Comparison of ENCODE assay signal across 8 mouse cellular contexts in the genomic region with DNA sequence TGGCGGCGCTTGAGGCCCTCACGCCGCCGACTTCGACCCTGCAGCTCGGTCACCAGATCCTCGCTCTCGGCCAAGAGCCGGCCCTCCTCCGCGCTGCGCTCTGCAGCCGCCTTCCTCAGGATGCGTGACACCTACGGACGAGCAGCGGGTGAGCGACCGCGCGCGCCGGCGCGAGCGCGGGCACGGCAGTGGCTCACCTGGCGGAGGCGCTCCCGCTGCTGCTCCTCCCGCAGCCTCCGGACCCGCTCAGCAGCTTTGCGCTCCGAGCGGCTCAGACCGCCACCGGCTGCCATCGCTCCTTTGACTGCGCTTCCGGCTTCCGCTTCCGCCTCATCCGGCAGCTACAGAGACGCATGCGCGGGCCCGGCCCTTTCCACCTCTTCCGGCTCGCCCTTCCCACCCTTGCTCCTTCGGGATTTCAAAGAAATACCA. TPM values are rescaled to one million over a fixed set of nuclear protein-coding genes. Genes with fewer than 3 reads are reported as not detected.
DNase-seq lines count a peak whose midpoint lies in the region; ATAC-seq and TF ChIP-seq lines count a peak whose summit lies in the region.

No protein-coding gene starts in this region.

- peak; percentile 92 for DNase-seq in MEL (ENCODE audit: low read depth, low spot score)
- DNase-seq in cerebellum, adult 18-20 months, result peak; percentile 87 to 90
- DNase-seq in heart, postnatal 36 days, result peak; percentile 83 to 88
- DNase-seq in layer of hippocampus, adult 8-10 months (ENCODE audit: low spot score in 2 of 2), result peak; percentile 69 to 84
- DNase-seq in ovary, postnatal 36 days (ENCODE audit: low spot score), result peak; percentile 86
- peak; percentile 92 for DNase-seq in thymus, postnatal 14 days

- WGBS in forebrain, embryonic 16.5 days, result under 1% methylated on average over 53 of the region's 53 CpGs
- under 1% methylated on average over 53 of the region's 53 CpGs for WGBS in lung, embryonic 15.5 days

- TF ChIP-seq POLR2A in MEL (IDR thresholded peaks at IDR 0.05; ENCODE audit: control insufficient read depth in 1 of 2, insufficient read depth in 1 of 2, low read depth in 1 of 2, low read length in 2 of 2, poor library complexity in 1 of 2), result peak; percentile 76 to 87

- peaks cover 3 to 12% of the 10 kb centered on the region in 2 experiments for H3K36me3 ChIP-seq in MEL (ENCODE audit: control insufficient read depth in 1 of 2, insufficient read depth in 2 of 2, low read length in 2 of 2)
- peaks cover 19% of the 10 kb centered on the region; the same call in 1 of the 2 replicates for H3K36me3 ChIP-seq in forebrain, embryonic 16.5 days (ENCODE audit: control insufficient read depth, insufficient read depth)
- peaks cover 44% of the 10 kb centered on the region for H3K36me3 ChIP-seq in lung, embryonic 15.5 days

- TF ChIP-seq EP300 in MEL (IDR thresholded peaks at IDR 0.05; ENCODE audit: low read depth in 1 of 2, low read length in 2 of 2), result no peak

- H3K9me3 ChIP-seq in MEL (replicated peaks; ENCODE audit: insufficient read depth, low read length), result no peaks in the 10 kb centered on the region
- H3K9me3 ChIP-seq in forebrain, embryonic 16.5 days (ENCODE audit: control insufficient read depth, low read length), result no peaks in the 10 kb centered on the region
- no peaks in the 10 kb centered on the region for H3K9me3 ChIP-seq in lung, embryonic 15.5 days

- peak overlapping the region; percentile 92 for H3K9ac ChIP-seq in MEL (ENCODE audit: control insufficient read depth, low read depth, low read length, poor library complexity, severe bottlenecking)
- peak overlapping the region; percentile 62 for H3K9ac ChIP-seq in forebrain, embryonic 16.5 days (replicated peaks; ENCODE audit: low read depth, low read length)
- H3K9ac ChIP-seq in lung, embryonic 15.5 days, result peak overlapping the region; percentile 70

- H3K4me3 ChIP-seq in MEL (ENCODE audit: control insufficient read depth in 1 of 2, insufficient read depth in 1 of 2, low read depth in 2 of 2, low read length in 2 of 2), result peak overlapping the region; percentile 82 to 93
- peak overlapping the region; percentile 79 for H3K4me3 ChIP-seq in forebrain, embryonic 16.5 days (replicated peaks; ENCODE audit: low read length)
- H3K4me3 ChIP-seq in lung, embryonic 15.5 days, result peak overlapping the region; percentile 75

- intact Hi-C loops in heart, postnatal 36 days (cut with DNase I), result loop anchor here (1.0 to 5.0 kb wide), 2 partner anchors 48 to 88 kb away; partner anchors contain the start of gene Aspscr1

- peak overlapping the region; percentile 54 for H3K27ac ChIP-seq in MEL (ENCODE audit: control insufficient read depth, low read depth, low read length)
- H3K27ac ChIP-seq in forebrain, embryonic 16.5 days (ENCODE audit: low read length), result peak overlapping the region; percentile 76
- peak overlapping the region; percentile 77 for H3K27ac ChIP-seq in lung, embryonic 15.5 days

- H3K4me1 ChIP-seq in MEL (ENCODE audit: control insufficient read depth in 1 of 2, insufficient read depth in 2 of 2, low read length in 2 of 2), result peaks cover 0 to 13% of the 10 kb centered on the region in 2 experiments; a peak in 3 of 4 replicates
- peaks cover 17% of the 10 kb centered on the region for H3K4me1 ChIP-seq in forebrain, embryonic 16.5 days (replicated peaks; ENCODE audit: control insufficient read depth, insufficient read depth, low read length)
- peaks cover 22% of the 10 kb centered on the region for H3K4me1 ChIP-seq in lung, embryonic 15.5 days

- ATAC-seq in forebrain, embryonic 16.5 days, result peak; percentile 92
- ATAC-seq in lung, embryonic 15.5 days (ENCODE audit: borderline replicate concordance, extremely low read depth, low FRiP score, low TSS enrichment), result peak; percentile 79; the same call in 1 of the 2 replicates

- TF ChIP-seq RAD21 in MEL (IDR thresholded peaks at IDR 0.05; ENCODE audit: low read depth, low read length), result no peak

- H3K79me2 ChIP-seq in MEL (ENCODE audit: control insufficient read depth, insufficient read depth, low read length, poor library complexity), result peaks cover 35% of the 10 kb centered on the region

- H3K27me3 ChIP-seq in MEL (ENCODE audit: control insufficient read depth in 1 of 2, insufficient read depth in 2 of 2, low read length in 2 of 2), result no peaks in the 10 kb centered on the region
- H3K27me3 ChIP-seq in forebrain, embryonic 16.5 days (replicated peaks; ENCODE audit: control insufficient read depth, insufficient read depth, low read length), result no peaks in the 10 kb centered on the region
- H3K27me3 ChIP-seq in lung, embryonic 15.5 days, result no peaks in the 10 kb centered on the region

- 0 out of 6 replicates have a peak, but pooled peaks of 1 of the 3 experiments have one; percentile 0 for TF ChIP-seq CTCF in MEL (IDR thresholded peaks at IDR 0.05 in 2 of 3, conservative IDR thresholded peaks at IDR 0.05 in 1 of 3; ENCODE audit: control insufficient read depth in 1 of 3, insufficient read depth in 1 of 3, low read depth in 2 of 3, low read length in 3 of 3, poor library complexity in 1 of 3, severe bottlenecking in 1 of 3)

- peak overlapping the region; percentile 79 for H3K4me2 ChIP-seq in forebrain, embryonic 16.5 days (ENCODE audit: low read length)
- H3K4me2 ChIP-seq in lung, embryonic 15.5 days, result peak overlapping the region; percentile 93

TF ChIP-seq in MEL, 35 proteins besides CTCF, POLR2A, EP300 and RAD21 (continues in another document):
- TF ChIP-seq POLR2AphosphoS2 (IDR thresholded peaks at IDR 0.05; ENCODE audit: low read length) (peak; percentile 98), CHD1 (IDR thresholded peaks at IDR 0.05; ENCODE audit: low read depth, low read length) (no peak; the same call in 1 of the 2 replicates), MAX (IDR thresholded peaks at IDR 0.05; ENCODE audit: low read length) (peak; percentile 61; the same call in 1 of the 2 replicates), GABPA (IDR thresholded peaks at IDR 0.05; ENCODE audit: low read depth, low read length) (no peak), USF1 (IDR thresholded peaks at IDR 0.05; ENCODE audit: low read depth, low read length) (peak; percentile 5; the same call in 1 of the 2 replicates), SIN3A (IDR thresholded peaks at IDR 0.05; ENCODE audit: low read length) (peak; percentile 91; the same call in 1 of the 2 replicates), NRF1 (IDR thresholded peaks at IDR 0.05; ENCODE audit: insufficient read depth, low read depth, low read length, poor library complexity, severe bottlenecking) (peak; percentile 98), UBTF (IDR thresholded peaks at IDR 0.05; ENCODE audit: borderline replicate concordance, insufficient read depth, low read depth, low read length) (no peak), HCFC1 (IDR thresholded peaks at IDR 0.05; ENCODE audit: low read depth, low read length) (peak; percentile 91), E2F4 (IDR thresholded peaks at IDR 0.05; ENCODE audit: borderline replicate concordance, low read depth, low read length) (no peak), ETS1 (IDR thresholded peaks at IDR 0.05; ENCODE audit: low read depth, low read length) (peak; percentile 16; the same call in 1 of the 2 replicates)

RNA-seq across cellular contexts. Expression of gene Sirt7, which starts 0.3 kb away (rescaled TPM):
- total RNA-seq in MEL (2012; rRNA removed), result 61.6 and 78.2 TPM in 2 replicates
- polyA plus RNA-seq in MEL (2012; ENCODE audit: insufficient read depth in 1 of 2, insufficient read length in 2 of 2, low read depth in 1 of 2, low replicate concordance in 2 of 2, missing spikeins in 1 of 2), result 10 to 100 TPM in 1 of 2 experiments, not detected in 1; 72.3 TPM
- polyA plus RNA-seq in forebrain, embryonic 16.5 days (2015; fragmentation: Nextera tagmentation; extraction: Ambion mirVana), result 50.2 and 50.6 TPM in 2 replicates
- 10 to 100 TPM; 10.0 to 10.1 TPM for total RNA-seq in heart, postnatal 36 days (2021)
- total RNA-seq in layer of hippocampus, adult 8-10 months (2022), result 10 to 100 TPM; 43.5 to 49.9 (median 45.4) TPM
- 32.6 and 34.3 TPM in 2 replicates for polyA plus RNA-seq in lung, embryonic 15.5 days (2015; fragmentation: Nextera tagmentation; extraction: Ambion mirVana)

RNA-seq across cellular contexts. Expression of gene Pcyt2, which starts 7.0 kb away (rescaled TPM):
- total RNA-seq in MEL (2012; rRNA removed), result 71.8 and 86.7 TPM in 2 replicates
- 10 to 100 TPM in 1 of 2 experiments, not detected in 1; 87.3 TPM for polyA plus RNA-seq in MEL (2012; ENCODE audit: insufficient read depth in 1 of 2, insufficient read length in 2 of 2, low read depth in 1 of 2, low replicate concordance in 2 of 2, missing spikeins in 1 of 2)
- polyA plus RNA-seq in forebrain, embryonic 16.5 days (2015; fragmentation: Nextera tagmentation; extraction: Ambion mirVana), result 175 and 234 TPM in 2 replicates
- total RNA-seq in heart, postnatal 36 days (2021), result 10 to 100 TPM; 48.2 to 54.6 TPM
- 100 to 1,000 TPM; 142 to 164 (median 149) TPM for total RNA-seq in layer of hippocampus, adult 8-10 months (2022)
- 103 and 126 TPM in 2 replicates for polyA plus RNA-seq in lung, embryonic 15.5 days (2015; fragmentation: Nextera tagmentation; extraction: Ambion mirVana)

RNA-seq across cellular contexts. Expression of gene Mafg, which starts 8.7 kb away (rescaled TPM):
- 26.5 and 29.7 TPM in 2 replicates for total RNA-seq in MEL (2012; rRNA removed)
- 100 to 1,000 TPM in 1 of 2 experiments, 10 to 100 TPM in 1; 54.0 to 113 TPM for polyA plus RNA-seq in MEL (2012; ENCODE audit: insufficient read depth in 1 of 2, insufficient read length in 2 of 2, low read depth in 1 of 2, low replicate concordance in 2 of 2, missing spikeins in 1 of 2)
- 39.9 and 40.1 TPM in 2 replicates for polyA plus RNA-seq in forebrain, embryonic 16.5 days (2015; fragmentation: Nextera tagmentation; extraction: Ambion mirVana)
- 10 to 100 TPM; 39.3 to 43.8 TPM for total RNA-seq in heart, postnatal 36 days (2021)
- 10 to 100 TPM; 70.7 to 89.1 (median 77.4) TPM for total RNA-seq in layer of hippocampus, adult 8-10 months (2022)
- polyA plus RNA-seq in lung, embryonic 15.5 days (2015; fragmentation: Nextera tagmentation; extraction: Ambion mirVana), result 23.3 and 24.5 TPM in 2 replicates

RNA-seq across cellular contexts. Expression of gene Npb, which starts 16.4 kb away (rescaled TPM):
- 0.27 and 0.62 TPM in 2 replicates for total RNA-seq in MEL (2012; rRNA removed)
- polyA plus RNA-seq in MEL (2012; ENCODE audit: insufficient read depth in 1 of 2, insufficient read length in 2 of 2, low read depth in 1 of 2, low replicate concordance in 2 of 2, missing spikeins in 1 of 2), result 1 to 10 TPM in 1 of 2 experiments, not detected in 1; 1.7 TPM
- not detected in 2 replicates for polyA plus RNA-seq in forebrain, embryonic 16.5 days (2015; fragmentation: Nextera tagmentation; extraction: Ambion mirVana)
- not detected for total RNA-seq in heart, postnatal 36 days (2021)
- total RNA-seq in layer of hippocampus, adult 8-10 months (2022), result 1 to 10 TPM in 3 of 4 experiments, not detected in 1; 1.3 to 2.7 (median 1.5) TPM
- 0.78 and 1.4 TPM in 2 replicates for polyA plus RNA-seq in lung, embryonic 15.5 days (2015; fragmentation: Nextera tagmentation; extraction: Ambion mirVana)

RNA-seq across cellular contexts. Expression of gene Pycr1, which starts 18.9 kb away (rescaled TPM):
- 2.6 and 7.1 TPM in 2 replicates for total RNA-seq in MEL (2012; rRNA removed)
- polyA plus RNA-seq in MEL (2012; ENCODE audit: insufficient read depth in 1 of 2, insufficient read length in 2 of 2, low read depth in 1 of 2, low replicate concordance in 2 of 2, missing spikeins in 1 of 2), result 10 to 100 TPM in 1 of 2 experiments, not detected in 1; 15.3 TPM
- polyA plus RNA-seq in forebrain, embryonic 16.5 days (2015; fragmentation: Nextera tagmentation; extraction: Ambion mirVana), result 34.9 and 36.5 TPM in 2 replicates
- 1 to 10 TPM; 1.2 to 1.3 TPM for total RNA-seq in heart, postnatal 36 days (2021)
- 1 to 10 TPM; 1.1 to 1.6 (median 1.3) TPM for total RNA-seq in layer of hippocampus, adult 8-10 months (2022)
- 25.4 and 27.2 TPM in 2 replicates for polyA plus RNA-seq in lung, embryonic 15.5 days (2015; fragmentation: Nextera tagmentation; extraction: Ambion mirVana)

Comparison
In these comparisons a context has a peak if more than half of its experiments do, and no peak if none do; other contexts are left out.
1. Peak in every context shown above with its lines: DNase-seq, ATAC-seq, H3K4me3 ChIP-seq and H3K27ac ChIP-seq.